Mouse (Mus musculus): Measurements from ENCODE around the gene Grin3b. TPM values are rescaled to one million over a fixed set of nuclear protein-coding genes. Genes with fewer than 3 reads are reported as not detected.

Grin3b gene
- total and polyA plus RNA-seq, 2 experiments from 2014 or later, result 0.34 TPM; not detected in 1

DNA sequence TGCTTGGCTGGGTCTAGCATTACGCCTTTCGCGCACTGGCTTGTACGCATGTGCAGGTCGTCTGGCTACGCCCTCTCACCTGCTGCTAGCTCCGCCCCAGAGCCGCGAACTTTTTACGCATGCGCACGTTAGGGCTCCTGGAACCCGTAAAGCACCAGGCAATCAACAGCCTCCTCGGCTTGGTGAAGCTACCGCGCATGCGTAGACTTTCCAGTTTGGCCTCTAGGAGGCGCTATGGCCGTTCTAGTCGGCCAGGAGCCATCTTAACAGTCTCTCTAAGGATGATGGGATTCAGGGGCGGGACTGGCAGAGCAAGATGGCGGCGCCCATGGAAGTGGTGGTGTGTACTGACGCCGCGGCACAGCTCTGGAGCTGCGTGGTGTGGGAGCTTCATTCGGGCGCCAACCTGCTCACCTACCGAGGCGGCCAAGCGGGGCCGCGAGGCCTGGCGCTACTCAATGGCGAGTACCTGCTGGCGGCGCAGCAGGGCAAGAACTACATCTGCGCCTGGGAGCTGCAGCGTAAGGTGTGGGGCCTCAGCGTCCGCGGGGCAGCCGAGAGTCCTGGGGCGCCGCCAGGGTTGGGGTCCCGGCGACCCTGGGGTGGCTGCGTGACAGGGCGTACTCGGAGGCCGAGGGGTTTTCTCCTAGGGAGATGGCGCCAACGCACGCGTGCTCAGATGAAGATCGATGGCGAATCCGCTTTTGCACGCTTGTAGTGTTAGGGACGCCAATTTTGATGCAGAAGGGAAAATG, 10.5 kb upstream of the Grin3b start, which contains the start of gene Wdr18:
TSS of gene Wdr18 (plus strand) at position 306 of the 755 bp plus-strand sequence.
- H3K27ac ChIP-seq (ENCODE audit: low read depth), result peak within 1 kb of the TSS; percentile 71
- H3K4me2 ChIP-seq (ENCODE audit: low read depth, low read length), result peak within 1 kb of the TSS; percentile 70
- DNase-seq (ENCODE audit: low spot score), result peak; percentile 99
- H3K9ac ChIP-seq (replicated peaks; ENCODE audit: low read depth, low read length), result peak within 1 kb of the TSS; percentile 68
- H3K4me3 ChIP-seq (ENCODE audit: low read depth, low read length), result peak within 1 kb of the TSS; percentile 98
- ATAC-seq (ENCODE audit: insufficient read depth, low read depth), result peak; percentile 96
- 0 out of 2 replicates have a peak, but pooled peaks cover 7% of the 10 kb centered on the region for H3K4me1 ChIP-seq (ENCODE audit: control insufficient read depth, insufficient read depth)
- WGBS, result under 1% methylated on average over 61 of the region's 61 CpGs
- peaks cover 31% of the 10 kb centered on the region for H3K36me3 ChIP-seq (replicated peaks; ENCODE audit: control insufficient read depth, insufficient read depth, low read length)
- no peaks in the 10 kb centered on the region for H3K27me3 ChIP-seq (ENCODE audit: control insufficient read depth, insufficient read depth, low read length)
- H3K9me3 ChIP-seq (replicated peaks; ENCODE audit: control insufficient read depth, low read length), result no peaks in the 10 kb centered on the region
- no peak for TF ChIP-seq EP300 (IDR thresholded peaks at IDR 0.05; ENCODE audit: low read depth)
- TF ChIP-seq CTCF (IDR thresholded peaks at IDR 0.05; ENCODE audit: low read depth), result peak; percentile 99

DNA sequence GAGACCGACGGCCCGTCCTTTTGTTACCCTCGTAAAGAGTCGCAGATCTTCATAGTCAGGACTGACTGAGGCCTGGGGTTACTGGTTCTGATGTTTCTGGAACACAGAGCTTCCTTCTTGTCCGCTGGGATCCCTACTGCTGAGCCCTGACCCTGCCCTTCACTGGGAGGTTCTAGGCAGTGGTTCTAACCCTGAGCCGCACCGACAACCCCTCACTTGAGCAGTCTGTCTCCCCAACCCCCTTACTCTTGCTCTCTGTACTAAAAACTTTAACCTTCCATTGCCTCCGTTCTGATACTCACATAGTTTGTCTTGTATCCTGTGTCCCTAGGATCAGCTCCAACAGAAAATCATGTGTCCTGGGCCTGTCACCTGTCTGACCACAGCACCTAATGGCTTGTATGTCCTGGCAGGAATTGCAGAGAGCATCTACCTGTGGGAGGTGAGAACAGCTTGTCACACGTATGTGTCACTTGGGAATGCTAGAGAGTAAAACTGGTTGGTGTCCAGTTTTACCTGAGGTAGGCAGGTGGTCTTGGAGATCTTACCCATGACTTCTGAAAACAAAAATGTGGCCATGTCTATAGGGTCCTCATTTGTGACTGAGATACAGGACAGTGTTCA, 9.7 kb upstream of the Grin3b start:
- no peak overlapping the region for H3K27ac ChIP-seq (ENCODE audit: low read depth)
- DNase-seq (ENCODE audit: low spot score) (no peak), ATAC-seq (ENCODE audit: insufficient read depth, low read depth) (no peak)
- H3K9ac ChIP-seq (replicated peaks; ENCODE audit: low read depth, low read length), result peak overlapping the region; percentile 68
- H3K27me3 ChIP-seq (ENCODE audit: control insufficient read depth, insufficient read depth, low read length), result no peaks in the 10 kb centered on the region
- peak overlapping the region; percentile 70 for H3K4me2 ChIP-seq (ENCODE audit: low read depth, low read length)
- peaks cover 38% of the 10 kb centered on the region for H3K36me3 ChIP-seq (replicated peaks; ENCODE audit: control insufficient read depth, insufficient read depth, low read length)
- 13% methylated on average over 10 of the region's 10 CpGs for WGBS
- no peak for TF ChIP-seq CTCF (IDR thresholded peaks at IDR 0.05; ENCODE audit: low read depth)
- TF ChIP-seq EP300 (IDR thresholded peaks at IDR 0.05; ENCODE audit: low read depth), result no peak
- peak overlapping the region; percentile 98 for H3K4me3 ChIP-seq (ENCODE audit: low read depth, low read length)
- H3K4me1 ChIP-seq (ENCODE audit: control insufficient read depth, insufficient read depth), result 0 out of 2 replicates have a peak, but pooled peaks cover 7% of the 10 kb centered on the region
- H3K9me3 ChIP-seq (replicated peaks; ENCODE audit: control insufficient read depth, low read length), result no peaks in the 10 kb centered on the region

DNA sequence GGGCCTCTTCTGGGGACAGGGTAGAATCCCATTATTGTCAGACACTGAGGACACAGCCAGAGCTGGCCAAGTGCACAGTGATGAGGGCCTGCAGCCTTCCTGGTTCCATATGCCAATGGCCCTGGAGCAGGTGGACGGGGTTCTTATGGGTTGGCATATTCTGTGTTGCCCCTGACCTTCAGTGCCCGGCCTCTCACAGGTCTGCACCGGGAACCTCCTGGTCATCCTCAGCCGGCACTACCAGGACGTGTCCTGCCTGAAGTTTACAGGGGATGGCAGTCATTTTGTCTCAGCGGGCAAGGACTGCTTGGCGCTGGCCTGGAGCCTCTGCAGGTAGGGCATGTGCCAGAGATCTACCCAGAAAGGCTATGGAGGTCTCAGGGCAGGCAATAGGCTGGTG, 5.8 kb upstream of the Grin3b start:
- Histone ChIP-seq H3K27me3 (ENCODE audit: control insufficient read depth, insufficient read depth, low read length) (peaks cover 5% of the 10 kb centered on the region; the same call in 1 of the 2 replicates), H3K27ac (ENCODE audit: low read depth) (no peak overlapping the region), H3K4me2 (ENCODE audit: low read depth, low read length) (no peak overlapping the region), H3K4me3 (ENCODE audit: low read depth, low read length) (no peak overlapping the region), H3K36me3 (replicated peaks; ENCODE audit: control insufficient read depth, insufficient read depth, low read length) (peaks cover 62% of the 10 kb centered on the region), H3K4me1 (ENCODE audit: control insufficient read depth, insufficient read depth) (0 out of 2 replicates have a peak, but pooled peaks cover 7% of the 10 kb centered on the region), H3K9me3 (replicated peaks; ENCODE audit: control insufficient read depth, low read length) (no peaks in the 10 kb centered on the region), H3K9ac (replicated peaks; ENCODE audit: low read depth, low read length) (no peak overlapping the region)
- TF ChIP-seq EP300 (IDR thresholded peaks at IDR 0.05; ENCODE audit: low read depth) (no peak), CTCF (IDR thresholded peaks at IDR 0.05; ENCODE audit: low read depth) (no peak)
- ATAC-seq (ENCODE audit: insufficient read depth, low read depth), result no peak
- no peak for DNase-seq (ENCODE audit: low spot score)
- WGBS, result 92% methylated on average over 7 of the region's 7 CpGs

DNA sequence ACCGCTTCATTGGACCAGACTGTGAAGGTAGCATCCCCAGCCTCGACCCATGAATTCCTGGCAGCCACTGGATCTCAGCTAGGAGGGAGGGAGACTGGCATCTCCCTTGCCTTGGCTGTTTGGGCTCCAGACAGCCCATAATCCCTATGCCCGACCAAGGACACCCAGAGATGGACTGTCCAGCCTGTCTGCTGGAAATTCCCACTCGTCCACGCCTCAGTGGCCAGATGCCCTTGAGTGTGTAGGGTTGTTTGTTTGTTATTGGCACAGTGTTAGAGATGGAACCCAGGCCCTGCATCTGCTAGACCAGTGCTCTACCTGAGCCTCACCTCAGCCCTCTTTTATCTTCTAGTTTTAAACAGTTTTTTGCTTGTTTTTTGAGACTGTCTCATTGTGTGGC, 5.2 kb upstream of the Grin3b start:
- DNase-seq (ENCODE audit: low spot score) (no peak), ATAC-seq (ENCODE audit: insufficient read depth, low read depth) (no peak)
- Histone ChIP-seq H3K9ac (replicated peaks; ENCODE audit: low read depth, low read length) (no peak overlapping the region), H3K36me3 (replicated peaks; ENCODE audit: control insufficient read depth, insufficient read depth, low read length) (peaks cover 62% of the 10 kb centered on the region), H3K4me3 (ENCODE audit: low read depth, low read length) (no peak overlapping the region), H3K27me3 (ENCODE audit: control insufficient read depth, insufficient read depth, low read length) (peaks cover 10% of the 10 kb centered on the region; the same call in 1 of the 2 replicates), H3K4me1 (ENCODE audit: control insufficient read depth, insufficient read depth) (0 out of 2 replicates have a peak, but pooled peaks cover 6% of the 10 kb centered on the region), H3K4me2 (ENCODE audit: low read depth, low read length) (no peak overlapping the region), H3K27ac (ENCODE audit: low read depth) (no peak overlapping the region), H3K9me3 (replicated peaks; ENCODE audit: control insufficient read depth, low read length) (no peaks in the 10 kb centered on the region)
- TF ChIP-seq EP300 (IDR thresholded peaks at IDR 0.05; ENCODE audit: low read depth) (no peak), CTCF (IDR thresholded peaks at IDR 0.05; ENCODE audit: low read depth) (no peak)
- WGBS, result 82% methylated on average over 5 of the region's 5 CpGs

DNA sequence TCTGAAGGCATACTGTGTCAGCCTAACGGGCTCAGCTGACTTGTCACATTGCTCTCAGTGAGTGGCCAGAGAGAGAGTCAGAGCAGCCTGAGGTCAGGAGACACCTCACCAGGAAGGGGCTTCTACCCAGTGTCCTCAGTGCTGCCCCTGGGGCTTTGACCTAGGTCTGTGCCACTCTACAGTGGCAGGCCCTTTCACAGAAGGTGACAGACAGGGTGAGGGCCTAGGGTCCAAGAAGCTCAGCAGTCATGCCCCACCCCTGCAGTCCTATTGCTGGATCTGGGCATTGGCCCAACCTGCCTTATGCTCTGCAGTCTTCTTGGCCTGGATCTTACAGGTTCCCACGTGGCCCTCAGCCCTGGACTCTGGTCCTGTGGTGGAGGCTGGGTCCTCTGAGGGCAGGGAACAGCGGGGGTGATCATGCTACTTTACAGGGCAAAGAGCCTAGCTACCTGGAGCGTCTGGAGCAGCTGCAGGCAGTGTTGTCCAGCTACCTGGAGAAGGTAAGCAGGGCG, 3.6 kb upstream of the Grin3b start:
- H3K36me3 ChIP-seq (replicated peaks; ENCODE audit: control insufficient read depth, insufficient read depth, low read length), result peaks cover 62% of the 10 kb centered on the region

More for the DNA sequence above, 3.6 kb upstream of the Grin3b start:
- peaks cover 26% of the 10 kb centered on the region for H3K27me3 ChIP-seq (ENCODE audit: control insufficient read depth, insufficient read depth, low read length)
- H3K27ac ChIP-seq (ENCODE audit: low read depth), result no peak overlapping the region
- H3K9me3 ChIP-seq (replicated peaks; ENCODE audit: control insufficient read depth, low read length), result no peaks in the 10 kb centered on the region
- 89% methylated on average over 5 of the region's 5 CpGs for WGBS
- H3K9ac ChIP-seq (replicated peaks; ENCODE audit: low read depth, low read length), result no peak overlapping the region
- DNase-seq (ENCODE audit: low spot score) (no peak), ATAC-seq (ENCODE audit: insufficient read depth, low read depth) (no peak)
- H3K4me2 ChIP-seq (ENCODE audit: low read depth, low read length), result no peak overlapping the region
- no peak for TF ChIP-seq EP300 (IDR thresholded peaks at IDR 0.05; ENCODE audit: low read depth)
- no peak for TF ChIP-seq CTCF (IDR thresholded peaks at IDR 0.05; ENCODE audit: low read depth)
- H3K4me3 ChIP-seq (ENCODE audit: low read depth, low read length), result no peak overlapping the region
- H3K4me1 ChIP-seq (ENCODE audit: control insufficient read depth, insufficient read depth), result no peaks in the 10 kb centered on the region
